Mouse (Mus musculus) urinary bladder, postnatal 25 days (tissue): ENCODE data around the gene Krtap9-3.

Experiments used
- DNase-seq: peaks from one replicate; pipeline ENCODE4 v3.0.0; 2022; ENCODE audit warnings: low spot score

Krtap9-3 gene

GRCm38 (mm10) chr11:99566530-99566929, 31.4 kb downstream of the Krtap9-3 start, which contains the start of gene Krtap3-1:
Gene Krtap3-1 (minus strand): TSS chr11:99566630.
- DNase-seq, result no peak

GRCm38 (mm10) chr11:99562580-99562979, 35.3 kb downstream of the Krtap9-3 start:
- no peak for DNase-seq

- DNase-seq, result no peak
Observed at GRCm38 (mm10) chr11:99559366-99559765, 38.5 kb downstream of the Krtap9-3 start, which contains the start of gene Gm11939. Gene Gm11939 (minus strand): TSS chr11:99559466.

- no peak for DNase-seq
Observed at GRCm38 (mm10) chr11:99557976-99558745, 39.7 kb downstream of the Krtap9-3 start.

GRCm38 (mm10) chr11:99556753-99557152, 41.2 kb downstream of the Krtap9-3 start, which contains the start of gene Krtap3-2:
Gene Krtap3-2 (minus strand): TSS chr11:99556853.
- no peak for DNase-seq

GRCm38 (mm10) chr11:99556195-99556594, 41.7 kb downstream of the Krtap9-3 start:
- no peak for DNase-seq

GRCm38 (mm10) chr11:99550765-99551164, 47.1 kb downstream of the Krtap9-3 start, which contains the start of gene Krtap3-3:
Gene Krtap3-3 (minus strand): TSS chr11:99550865.
- no peak for DNase-seq

- DNase-seq, result no peak
Observed at GRCm38 (mm10) chr11:99547892-99548291, 50.0 kb downstream of the Krtap9-3 start.
